Mouse (Mus musculus) urinary bladder, postnatal 14 days (tissue): ENCODE data around the gene Defb26.

Source experiments
- DNase-seq: peaks from one replicate; pipeline ENCODE4 v3.0.0; 2021; ENCODE audit warnings: low spot score

Defb26 gene

GRCm38 (mm10) chr2:152464570-152465150 is 46.8 kb downstream of the Defb26 start, which contains the start of gene Defb23:
Gene Defb23 (minus strand): TSS chr2:152464620.
- no peak for DNase-seq

DNA sequence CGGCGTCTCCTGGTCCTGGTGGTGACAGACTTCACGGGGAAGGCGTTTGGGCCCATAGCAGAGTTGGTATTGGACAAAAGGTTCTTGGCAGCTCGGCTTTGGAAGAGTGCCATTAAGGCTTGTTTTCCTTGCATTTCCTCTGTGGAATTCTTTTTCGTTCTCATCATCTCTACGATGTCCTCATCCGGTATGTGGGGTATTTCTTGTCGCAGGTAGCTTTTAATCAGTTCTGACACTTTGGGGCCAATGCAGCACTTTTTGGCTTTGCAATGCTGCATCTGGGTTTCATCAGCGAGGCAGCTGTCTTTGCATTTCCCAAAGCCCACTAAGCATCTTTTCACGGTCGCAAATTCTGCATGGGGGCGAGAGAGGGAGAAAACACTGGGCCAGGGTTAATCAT is 52.3 kb downstream of the Defb26 start:
- DNase-seq = no peak
